Mouse (Mus musculus) MEL (cell line): Measurements from ENCODE around the gene Dlg2. TPM values are rescaled to one million over a fixed set of nuclear protein-coding genes. Genes with fewer than 3 reads are reported as not detected.

Experiments
- DNase-seq: peaks from one replicate; pipeline ENCODE4 v3.0.0; 2011; ENCODE audit warnings: low read depth, low spot score
- H3K27ac ChIP-seq: 2 replicates; pipeline ENCODE4 v1.5.1; 2012; ENCODE audit warnings: low read depth, mild to moderate bottlenecking, control low read depth, low read length, moderate library complexity; ENCODE audit not compliant: control insufficient read depth
- H3K27me3 ChIP-seq, 2 experiments: fragments of 150-350 bp in 1 of 2; sonication (generic) in 1 of 2; 2 replicates each; pipeline ENCODE4 v1.6.1; 2012; ENCODE audit warnings: low read length in 2 of 2, mild to moderate bottlenecking in 2 of 2, improper control_type of control experiment in 1 of 2, moderate library complexity in 1 of 2; ENCODE audit not compliant: insufficient read depth in 2 of 2, control insufficient read depth in 1 of 2
- H3K36me3 ChIP-seq, 2 experiments: 2 replicates each; pipeline ENCODE4 v1.6.1; 2012 to 2014; ENCODE audit warnings: low read length in 2 of 2, improper control_type of control experiment in 1 of 2, inconsistent platforms in 1 of 2, mild to moderate bottlenecking in 1 of 2; ENCODE audit not compliant: insufficient read depth in 2 of 2, control insufficient read depth in 1 of 2
- H3K4me1 ChIP-seq, 2 experiments: fragments of 150-350 bp in 1 of 2; sonication (generic) in 1 of 2; 2 replicates each; pipeline ENCODE4 v1.6.1; 2012; ENCODE audit warnings: low read length in 2 of 2, improper control_type of control experiment in 1 of 2, mild to moderate bottlenecking in 1 of 2; ENCODE audit not compliant: insufficient read depth in 2 of 2, control insufficient read depth in 1 of 2
- H3K4me3 ChIP-seq, 2 experiments: fragments of 150-350 bp in 1 of 2; sonication (generic) in 1 of 2; 2 replicates each; pipeline ENCODE4 v1.5.1; 2012; ENCODE audit warnings: low read depth in 2 of 2, low read length in 2 of 2, mild to moderate bottlenecking in 2 of 2, moderate library complexity in 2 of 2, control low read depth in 1 of 2, improper control_type of control experiment in 1 of 2; ENCODE audit not compliant: control insufficient read depth in 1 of 2, insufficient read depth in 1 of 2
- H3K79me2 ChIP-seq: 2 replicates; pipeline ENCODE4 v1.6.1; 2012; ENCODE audit warnings: mild to moderate bottlenecking, low read length, moderate library complexity; ENCODE audit not compliant: control insufficient read depth, poor library complexity, insufficient read depth
- H3K9ac ChIP-seq: 2 replicates; pipeline ENCODE4 v1.6.1; 2012; ENCODE audit warnings: low read depth, mild to moderate bottlenecking, control low read depth, low read length, moderate library complexity; ENCODE audit not compliant: control insufficient read depth, poor library complexity, severe bottlenecking
- H3K9me3 ChIP-seq: fragments of 150-350 bp; sonication (generic); replicated peaks from 2 replicates; pipeline ENCODE4 v1.6.1; 2012; ENCODE audit warnings: mild to moderate bottlenecking, low read length, improper control_type of control experiment, moderate library complexity; ENCODE audit not compliant: insufficient read depth
- CHD1 ChIP-seq: IDR thresholded peaks from 2 replicates; pipeline ENCODE4 v1.6.1; 2012; ENCODE audit warnings: low read depth, mild to moderate bottlenecking, inconsistent platforms, low read length, improper control_type of control experiment
- CHD2 ChIP-seq: IDR thresholded peaks from 2 replicates; pipeline ENCODE4 v1.6.1; 2011; ENCODE audit warnings: low read length, improper control_type of control experiment
- EP300 ChIP-seq, 2 experiments: IDR thresholded peaks; 2 replicates each; pipeline ENCODE4 v1.6.1; 2011; ENCODE audit warnings: improper control_type of control experiment in 2 of 2, low read length in 2 of 2, low read depth in 1 of 2, mild to moderate bottlenecking in 1 of 2
- GABPA ChIP-seq: IDR thresholded peaks from 2 replicates; pipeline ENCODE4 v1.6.1; 2012; ENCODE audit warnings: low read depth, mild to moderate bottlenecking, inconsistent platforms, low read length, improper control_type of control experiment, moderate library complexity
- GATA1 ChIP-seq: IDR thresholded peaks from 2 replicates; pipeline ENCODE4 v1.6.1; 2011; ENCODE audit warnings: low read depth, low read length, improper control_type of control experiment
- HCFC1 ChIP-seq: IDR thresholded peaks from 2 replicates; pipeline ENCODE4 v1.6.1; 2012; ENCODE audit warnings: low read depth, mild to moderate bottlenecking, inconsistent platforms, low read length, improper control_type of control experiment, moderate library complexity
- JUND ChIP-seq: IDR thresholded peaks from 2 replicates; pipeline ENCODE4 v1.6.1; 2011; ENCODE audit warnings: low read depth, mild to moderate bottlenecking, improper control_type of control experiment, low read length
- KAT2A ChIP-seq: conservative IDR thresholded peaks from 2 replicates; pipeline ENCODE4 v1.6.1; 2012; ENCODE audit warnings: low read depth, low read length, improper control_type of control experiment, inconsistent platforms
- MAFK ChIP-seq: IDR thresholded peaks from 2 replicates; pipeline ENCODE4 v1.6.1; 2011; ENCODE audit warnings: low read depth, mild to moderate bottlenecking, low read length, improper control_type of control experiment, borderline replicate concordance
- MAX ChIP-seq: IDR thresholded peaks from 2 replicates; pipeline ENCODE4 v1.6.1; 2011; ENCODE audit warnings: low read length, improper control_type of control experiment
- MXI1 ChIP-seq: IDR thresholded peaks from 2 replicates; pipeline ENCODE4 v1.6.1; 2011; ENCODE audit warnings: mild to moderate bottlenecking, low read depth, low read length, improper control_type of control experiment
- NELFE ChIP-seq: IDR thresholded peaks from 2 replicates; pipeline ENCODE4 v1.6.1; 2011; ENCODE audit warnings: low read depth, low read length, improper control_type of control experiment
- POLR2AphosphoS2 ChIP-seq: IDR thresholded peaks from 2 replicates; pipeline ENCODE4 v1.6.1; 2011; ENCODE audit warnings: low read length, improper control_type of control experiment
- POLR2AphosphoS5 ChIP-seq: IDR thresholded peaks from 2 replicates; pipeline ENCODE4 v1.6.1; 2012; ENCODE audit warnings: low read depth, borderline replicate concordance, mild to moderate bottlenecking, inconsistent platforms, low read length, moderate library complexity, mixed read lengths
- RAD21 ChIP-seq: IDR thresholded peaks from 2 replicates; pipeline ENCODE4 v1.6.1; 2011; ENCODE audit warnings: mild to moderate bottlenecking, low read depth, low read length, improper control_type of control experiment
- RCOR1 ChIP-seq: IDR thresholded peaks from 2 replicates; pipeline ENCODE4 v1.6.1; 2012; ENCODE audit warnings: low read depth, mild to moderate bottlenecking, inconsistent platforms, low read length, improper control_type of control experiment
- SIN3A ChIP-seq: IDR thresholded peaks from 2 replicates; pipeline ENCODE4 v1.6.1; 2012; ENCODE audit warnings: low read length, improper control_type of control experiment, inconsistent platforms
- TAL1 ChIP-seq: IDR thresholded peaks from 2 replicates; pipeline ENCODE4 v1.6.1; 2012; ENCODE audit warnings: mild to moderate bottlenecking, inconsistent platforms, low read length, moderate library complexity, mixed read lengths
- TBP ChIP-seq: IDR thresholded peaks from 2 replicates; pipeline ENCODE4 v1.8.0; 2011; ENCODE audit warnings: low read depth, low read length, improper control_type of control experiment
- UBTF ChIP-seq: IDR thresholded peaks from 2 replicates; pipeline ENCODE4 v1.6.1; 2012; ENCODE audit warnings: low read depth, mild to moderate bottlenecking, inconsistent platforms, low read length, improper control_type of control experiment, moderate library complexity, borderline replicate concordance; ENCODE audit not compliant: insufficient read depth
- USF2 ChIP-seq, 2 experiments: IDR thresholded peaks; 2 replicates each; pipeline ENCODE4 v1.6.1; 2011 to 2012; ENCODE audit warnings: improper control_type of control experiment in 2 of 2, low read length in 2 of 2, borderline replicate concordance in 1 of 2, inconsistent platforms in 1 of 2, low read depth in 1 of 2, mild to moderate bottlenecking in 1 of 2; ENCODE audit not compliant: insufficient read depth in 1 of 2
- ZC3H11A ChIP-seq: IDR thresholded peaks from 2 replicates; pipeline ENCODE4 v1.6.1; 2012; ENCODE audit warnings: low read depth, mild to moderate bottlenecking, inconsistent platforms, low read length, improper control_type of control experiment
- ZKSCAN1 ChIP-seq: IDR thresholded peaks from 2 replicates; pipeline ENCODE4 v1.6.1; 2012; ENCODE audit warnings: low read depth, mild to moderate bottlenecking, inconsistent platforms, low read length, improper control_type of control experiment, moderate library complexity
- polyA plus RNA-seq, 2 experiments: library from polyadenylated mRNA; stranded (reverse) in 1 of 2; unstranded in 1 of 2; fragments of >175 nt in 1 of 2; fragments of >200 nt in 1 of 2; gene quantifications; 2 replicates each; pipeline versions ENCODE4 v1.2.1 to v1.2.4; 2012; ENCODE audit warnings: low replicate concordance in 2 of 2, low read depth in 1 of 2; ENCODE audit not compliant: insufficient read length in 2 of 2, insufficient read depth in 1 of 2, missing spikeins in 1 of 2
- total RNA-seq: library from RNA; depleted of rRNA; stranded (reverse); fragments of 300-350 nt; gene quantifications from 2 replicates; pipeline ENCODE4 v1.2.3, GENCODE M21; 2012

The Dlg2 gene
- total and polyA plus RNA-seq, 3 experiments = 0.04 TPM; not detected in 2

DNA sequence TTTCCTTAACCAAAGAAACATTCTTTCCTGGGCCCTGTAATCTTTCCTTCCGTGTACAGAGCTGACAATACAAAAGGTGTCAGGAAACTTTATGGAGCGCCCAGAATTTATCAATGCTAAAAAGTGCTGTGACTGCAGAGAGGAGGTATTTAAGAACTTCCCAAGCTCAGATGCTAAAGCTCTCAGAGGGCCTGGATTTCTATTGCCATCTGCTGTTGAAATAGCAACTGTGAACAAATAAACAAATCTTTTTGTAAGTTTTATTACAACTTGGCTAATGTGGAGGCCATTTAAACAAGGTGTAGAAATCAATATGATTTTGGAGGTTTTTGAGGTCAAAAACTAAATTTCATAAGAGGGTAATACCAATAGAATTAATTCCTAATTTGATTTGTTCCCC is 1570.8 kb downstream of the Dlg2 start:
- TF ChIP-seq RAD21 (no peak), ZKSCAN1 (no peak), USF2 (IDR thresholded peaks at IDR 0.05; ENCODE audit: borderline replicate concordance in 1 of 2, insufficient read depth in 1 of 2, low read depth in 1 of 2, low read length in 2 of 2) (no peak)
- Histone ChIP-seq H3K4me3 (no peak overlapping the region), H3K4me1 (no peaks in the 10 kb centered on the region), H3K79me2 (no peaks in the 10 kb centered on the region), H3K27ac (no peak overlapping the region), H3K9me3 (no peaks in the 10 kb centered on the region), H3K9ac (no peak overlapping the region), H3K27me3 (no peaks in the 10 kb centered on the region), H3K36me3 (no peaks in the 10 kb centered on the region)
- no peak for DNase-seq

- no peak for DNase-seq
- Histone ChIP-seq H3K36me3 (no peaks in the 10 kb centered on the region), H3K79me2 (no peaks in the 10 kb centered on the region), H3K27ac (no peak overlapping the region), H3K4me3 (no peak overlapping the region), H3K27me3 (no peaks in the 10 kb centered on the region), H3K9ac (no peak overlapping the region), H3K9me3 (no peaks in the 10 kb centered on the region), H3K4me1 (no peaks in the 10 kb centered on the region)
- no peak for TF ChIP-seq TAL1
- TF ChIP-seq UBTF = no peak
- no peak for TF ChIP-seq TBP
- TF ChIP-seq MAX = no peak
- TF ChIP-seq HCFC1 = no peak
- TF ChIP-seq POLR2AphosphoS5 = no peak
- no peak for TF ChIP-seq MAFK
- no peak for TF ChIP-seq ZC3H11A
- TF ChIP-seq KAT2A = no peak
- TF ChIP-seq GATA1 = no peak
- TF ChIP-seq JUND = no peak
These were observed 1572.4 kb downstream of the Dlg2 start for GRCm38 (mm10) chr7:92048876-92049275.

DNA sequence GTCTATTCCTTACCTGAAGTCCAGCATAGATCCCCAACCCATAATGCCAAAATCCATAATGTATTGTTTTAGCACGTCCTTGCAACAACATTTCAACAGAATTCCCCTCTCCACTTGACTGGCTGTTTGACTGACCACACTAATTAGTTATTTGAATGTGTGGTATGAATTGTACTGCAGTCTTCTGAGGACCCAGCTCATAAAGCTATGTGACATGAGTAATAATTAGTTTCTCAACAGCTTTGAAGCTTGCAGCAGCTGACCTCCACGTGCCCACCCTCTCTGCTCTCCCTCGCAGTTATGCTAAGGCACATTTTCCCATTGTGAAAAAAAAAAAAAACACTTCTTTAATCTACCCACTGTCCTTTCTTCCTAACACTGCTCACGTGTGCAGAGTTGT is 1590.4 kb downstream of the Dlg2 start:
- H3K9me3 ChIP-seq = no peaks in the 10 kb centered on the region
- no peak overlapping the region for H3K27ac ChIP-seq
- no peak for DNase-seq
- H3K79me2 ChIP-seq = no peaks in the 10 kb centered on the region
- no peaks in the 10 kb centered on the region for H3K27me3 ChIP-seq
- H3K4me3 ChIP-seq = no peak overlapping the region
- TF ChIP-seq MXI1 (no peak), RCOR1 (no peak), CHD1 (no peak), MAFK (no peak), ZKSCAN1 (no peak), CHD2 (no peak), NELFE (no peak), POLR2AphosphoS2 (no peak), TBP (no peak), SIN3A (no peak), RAD21 (no peak), EP300 (IDR thresholded peaks at IDR 0.05; ENCODE audit: low read depth in 1 of 2, low read length in 2 of 2) (no peak), GABPA (no peak)
- no peaks in the 10 kb centered on the region for H3K4me1 ChIP-seq
- no peaks in the 10 kb centered on the region for H3K36me3 ChIP-seq
- no peak overlapping the region for H3K9ac ChIP-seq
